Mouse (Mus musculus) layer of hippocampus, postnatal 25 days (tissue): Measurements from ENCODE around the gene Olfr1095. TPM values are rescaled to one million over a fixed set of nuclear protein-coding genes. Genes with fewer than 3 reads are reported as not detected.

Experiments
- DNase-seq, 2 experiments: peaks; one replicate each; pipeline ENCODE4 v3.0.0; 2022; ENCODE audit warnings: mixed read lengths in 2 of 2, low spot score in 1 of 2; ENCODE audit errors: extremely low spot score in 1 of 2
- total RNA-seq, 2 experiments: library from RNA; stranded (reverse); gene quantifications; 2 replicates each; pipeline ENCODE4 v1.2.3; 2021

The Olfr1095 gene
- total RNA-seq = not detected

DNA sequence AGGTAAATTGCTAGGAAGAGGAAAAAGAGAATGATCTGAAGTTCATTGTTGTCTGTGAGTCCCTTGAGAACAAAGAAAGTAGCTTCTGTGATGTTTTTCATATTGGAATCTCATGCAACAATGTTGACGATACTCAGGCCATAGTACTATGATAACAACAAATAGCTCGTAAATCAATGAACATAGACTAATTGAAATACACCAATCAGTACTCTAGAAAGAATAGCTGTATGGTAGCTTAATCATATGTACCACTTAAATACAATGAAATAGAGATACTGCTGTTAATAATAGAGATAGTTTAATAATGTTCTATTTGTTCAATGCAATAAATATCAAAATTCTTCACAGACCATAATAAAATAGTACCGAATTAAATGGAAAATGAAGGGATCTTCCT lies at the start of gene Olfr1095:
TSS of gene Olfr1095 (minus strand) at position 101 of the 400 bp plus-strand sequence.
- no peak for DNase-seq

DNA sequence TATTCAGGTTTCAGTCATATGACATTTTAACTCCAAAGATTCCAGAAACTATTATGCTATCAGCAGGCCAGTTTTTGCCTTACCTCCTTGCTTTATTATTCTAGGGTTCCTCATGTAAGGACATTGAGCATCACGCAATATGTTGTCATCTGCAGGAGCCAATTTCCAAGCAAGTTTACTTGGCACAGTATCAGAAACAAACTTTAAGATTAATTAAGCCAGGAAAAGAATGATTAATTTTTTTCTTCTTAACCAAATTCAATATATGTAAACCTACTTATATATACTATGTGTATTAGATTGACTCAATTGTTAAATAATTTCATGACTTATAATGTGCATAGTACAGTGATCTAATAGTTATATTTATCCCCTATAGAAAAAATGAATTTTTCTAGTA lies 40.6 kb upstream of the Olfr1095 start, which contains the start of gene Olfr1097:
TSS of gene Olfr1097 (minus strand) at position 101 of the 400 bp plus-strand sequence.
- DNase-seq = no peak

DNA sequence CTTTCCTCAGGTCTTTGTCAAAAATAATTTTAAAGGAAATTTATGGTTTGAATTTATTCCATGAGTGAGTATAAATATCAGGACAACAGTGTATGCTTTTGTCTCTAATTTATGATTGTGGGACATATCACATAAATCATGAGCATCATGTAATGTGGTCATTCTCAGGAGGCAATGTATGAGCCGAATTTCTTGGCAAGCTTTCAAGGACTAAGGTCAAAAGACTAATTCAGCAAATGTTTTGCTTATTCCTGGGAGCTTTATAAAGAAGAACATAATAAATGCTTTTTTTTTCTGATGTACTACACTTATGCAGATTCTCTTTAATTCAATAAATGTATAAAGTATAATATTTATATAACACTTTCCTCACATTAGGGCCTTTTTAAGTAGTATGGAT lies 23.2 kb upstream of the Olfr1095 start, which contains the start of gene Gm13723:
TSS of gene Gm13723 (minus strand) at position 101 of the 400 bp plus-strand sequence.
- no peak for DNase-seq

- no peak for DNase-seq
These were observed 27.1 kb downstream of the Olfr1095 start, which contains the start of gene Olfr1094 for GRCm38 (mm10) chr2:86824363-86824762. Olfr1094 (plus strand) TSS chr2:86824663.

GRCm38 (mm10) chr2:86809918-86810317 lies 41.6 kb downstream of the Olfr1095 start, which contains the start of gene Olfr141:
Olfr141 (minus strand) TSS chr2:86810018.
- DNase-seq = no peak

Other genes starting within 250 kb of the Olfr1095 start
- gene Olfr1084, start 212.0 kb downstream of the Olfr1095 start, total RNA-seq = not detected
- not detected for gene Olfr1085, start 189.7 kb downstream of the Olfr1095 start, total RNA-seq
- not detected for gene Olfr1086, start 171.6 kb downstream of the Olfr1095 start, total RNA-seq
- not detected for gene Olfr1087, start 153.3 kb downstream of the Olfr1095 start, total RNA-seq
- not detected for gene Olfr1089, start 118.0 kb downstream of the Olfr1095 start, total RNA-seq
- gene Olfr1090, start 92.7 kb downstream of the Olfr1095 start, total RNA-seq = not detected
- gene Olfr1093, start 69.2 kb downstream of the Olfr1095 start, total RNA-seq = not detected
- not detected for gene Olfr141, start 41.7 kb downstream of the Olfr1095 start, total RNA-seq
- gene Olfr1094, start 27.0 kb downstream of the Olfr1095 start, total RNA-seq = not detected
- gene Gm13723, start 23.1 kb upstream of the Olfr1095 start, total RNA-seq = not detected
- not detected for gene Olfr1097, start 40.5 kb upstream of the Olfr1095 start, total RNA-seq
- not detected for gene Olfr1098, start 72.8 kb upstream of the Olfr1095 start, total RNA-seq
- not detected for gene Olfr1099, start 109.0 kb upstream of the Olfr1095 start, total RNA-seq
- not detected for gene Olfr1100, start 128.3 kb upstream of the Olfr1095 start, total RNA-seq
- not detected for gene Olfr1101, start 139.5 kb upstream of the Olfr1095 start, total RNA-seq
- gene Olfr1102, start 146.7 kb upstream of the Olfr1095 start, total RNA-seq = not detected
- gene Olfr1104, start 175.4 kb upstream of the Olfr1095 start, total RNA-seq = not detected
- not detected for gene Olfr1105, start 184.8 kb upstream of the Olfr1095 start, total RNA-seq
- gene Olfr1106, start 200.6 kb upstream of the Olfr1095 start, total RNA-seq = not detected
- gene Olfr1107, start 224.1 kb upstream of the Olfr1095 start, total RNA-seq = not detected
- not detected for gene Olfr1109, start 244.3 kb upstream of the Olfr1095 start, total RNA-seq